Mouse (Mus musculus): Measurements from ENCODE around the gene Arfgap3. TPM values are rescaled to one million over a fixed set of nuclear protein-coding genes. Genes with fewer than 3 reads are reported as not detected.
A peak's percentile ranks its signal among the peaks of the same experiment; 100 is the strongest.
"Not testable (repeated sequence)": the region's sequence is repeated elsewhere in the genome, so short reads cannot be mapped to it uniquely, and the experiment has no call there.

Arfgap3 gene
- polyA plus RNA-seq, 2 experiments, result 10.1 to 15.3 TPM

GRCm38 (mm10) chr15:83382467-83382866, 32.4 kb upstream of the Arfgap3 start:
- TF ChIP-seq CTCF (IDR thresholded peaks at IDR 0.05; ENCODE audit: low read depth) (no peak), EP300 (IDR thresholded peaks at IDR 0.05; ENCODE audit: low read depth) (no peak)
- Histone ChIP-seq H3K27ac (no peak overlapping the region), H3K4me2 (ENCODE audit: low read depth) (no peak overlapping the region), H3K9ac (replicated peaks) (no peak overlapping the region), H3K4me3 (ENCODE audit: insufficient read depth in 1 of 2, low read depth in 2 of 2, low read length in 2 of 2) (no peak overlapping the region), H3K36me3 (replicated peaks; ENCODE audit: control insufficient read depth, insufficient read depth, low read depth) (peaks cover 91% of the 10 kb centered on the region), H3K9me3 (ENCODE audit: control insufficient read depth, low read length) (no peaks in the 10 kb centered on the region), H3K4me1 (replicated peaks; ENCODE audit: control insufficient read depth in 2 of 2, insufficient read depth in 2 of 2, low read length in 1 of 2) (peaks cover 7 to 11% of the 10 kb centered on the region in 2 experiments), H3K27me3 (ENCODE audit: control insufficient read depth, insufficient read depth, low read length) (no peaks in the 10 kb centered on the region)
- WGBS (ENCODE audit: insufficient replicate concordance), result 87% methylated on average over 4 of the region's 4 CpGs
- ATAC-seq (ENCODE audit: insufficient read depth), result no peak
- no peak for DNase-seq (ENCODE audit: low read depth in 3 of 3, low spot score in 3 of 3)

DNA sequence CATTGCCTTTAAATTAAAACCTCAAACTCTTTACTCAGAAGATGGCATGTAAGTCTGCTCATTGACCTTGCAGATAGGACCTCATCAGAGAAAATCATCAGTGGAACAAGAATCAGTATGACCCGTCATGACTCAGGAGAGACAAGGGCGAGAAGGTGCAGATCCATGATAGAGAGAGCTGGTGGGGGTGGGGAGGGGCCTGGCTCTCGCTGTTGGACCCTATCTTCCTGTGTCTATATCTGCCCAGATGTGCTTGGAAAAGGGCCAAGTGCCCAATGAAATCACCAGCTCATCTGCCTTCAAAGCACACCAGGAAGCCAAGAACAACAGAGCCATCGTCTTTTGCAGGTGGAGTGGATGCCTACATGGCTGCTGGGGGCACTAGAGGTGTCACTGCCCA, 27.1 kb upstream of the Arfgap3 start:
- peak; percentile 65 to 73 (median 71) for DNase-seq (ENCODE audit: low read depth in 3 of 3, low spot score in 3 of 3)

GRCm38 (mm10) chr15:83375136-83375535, 25.1 kb upstream of the Arfgap3 start:
- Histone ChIP-seq H3K27ac (peak overlapping the region; percentile 86), H3K36me3 (replicated peaks; ENCODE audit: control insufficient read depth, insufficient read depth, low read depth) (peaks cover 27% of the 10 kb centered on the region), H3K9me3 (ENCODE audit: control insufficient read depth, low read length) (no peaks in the 10 kb centered on the region), H3K4me3 (ENCODE audit: insufficient read depth in 1 of 2, low read depth in 2 of 2, low read length in 2 of 2) (peak overlapping the region in 1 of 2 experiments; percentile 31; a peak in 2 of 4 replicates), H3K27me3 (ENCODE audit: control insufficient read depth, insufficient read depth, low read length) (no peaks in the 10 kb centered on the region), H3K4me1 (replicated peaks; ENCODE audit: control insufficient read depth in 2 of 2, insufficient read depth in 2 of 2, low read length in 1 of 2) (peaks cover 27 to 45% of the 10 kb centered on the region in 2 experiments), H3K9ac (replicated peaks) (peak overlapping the region; percentile 38), H3K4me2 (ENCODE audit: low read depth) (peak overlapping the region; percentile 49)
- ATAC-seq (ENCODE audit: insufficient read depth) (peak; percentile 92), DNase-seq (ENCODE audit: low read depth in 3 of 3, low spot score in 3 of 3) (peak; percentile 76 to 80 (median 79))
- 13% methylated on average over 4 of the region's 4 CpGs for WGBS (ENCODE audit: insufficient replicate concordance)
- TF ChIP-seq EP300 (IDR thresholded peaks at IDR 0.05; ENCODE audit: low read depth), result peak; percentile 90
- peak; percentile 89 for TF ChIP-seq CTCF (IDR thresholded peaks at IDR 0.05; ENCODE audit: low read depth)

More for the DNA sequence above, 27.1 kb upstream of the Arfgap3 start:
- Histone ChIP-seq H3K27me3 (ENCODE audit: control insufficient read depth, insufficient read depth, low read length) (no peaks in the 10 kb centered on the region), H3K36me3 (replicated peaks; ENCODE audit: control insufficient read depth, insufficient read depth, low read depth) (peaks cover 44% of the 10 kb centered on the region), H3K4me3 (ENCODE audit: insufficient read depth in 1 of 2, low read depth in 2 of 2, low read length in 2 of 2) (no peak overlapping the region), H3K9ac (replicated peaks) (no peak overlapping the region), H3K9me3 (ENCODE audit: control insufficient read depth, low read length) (no peaks in the 10 kb centered on the region), H3K4me1 (replicated peaks; ENCODE audit: control insufficient read depth in 2 of 2, insufficient read depth in 2 of 2, low read length in 1 of 2) (peaks cover 27 to 45% of the 10 kb centered on the region in 2 experiments), H3K27ac (peak overlapping the region; percentile 77), H3K4me2 (ENCODE audit: low read depth) (peak overlapping the region; percentile 4)
- no peak for TF ChIP-seq CTCF (IDR thresholded peaks at IDR 0.05; ENCODE audit: low read depth)
- peak; percentile 89 for TF ChIP-seq EP300 (IDR thresholded peaks at IDR 0.05; ENCODE audit: low read depth)
- peak; percentile 68 for ATAC-seq (ENCODE audit: insufficient read depth)
- 16% methylated on average over 4 of the region's 4 CpGs for WGBS (ENCODE audit: insufficient replicate concordance)

DNA sequence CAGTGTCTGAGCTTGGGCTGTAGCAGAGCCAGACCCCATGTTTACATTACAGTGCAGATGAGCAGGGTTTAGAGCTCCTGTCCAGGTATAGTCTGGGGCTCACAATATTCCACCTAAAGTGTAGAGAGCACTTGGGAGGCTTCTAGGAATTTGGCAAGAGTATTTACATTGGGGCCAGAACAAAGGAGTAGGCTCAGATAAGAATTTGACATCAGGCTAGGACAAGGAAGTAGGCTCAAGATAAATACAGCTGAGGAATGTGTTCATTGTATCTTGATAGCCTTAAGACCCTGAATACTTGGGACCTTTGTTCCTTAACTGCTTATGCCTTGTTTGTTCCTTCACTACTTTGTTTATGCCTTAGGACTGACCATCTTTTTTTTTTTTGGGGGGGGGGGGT, 24.0 kb upstream of the Arfgap3 start:
- Histone ChIP-seq H3K27ac (no peak overlapping the region), H3K4me3 (ENCODE audit: insufficient read depth in 1 of 2, low read depth in 2 of 2, low read length in 2 of 2) (no peak overlapping the region), H3K4me1 (replicated peaks; ENCODE audit: control insufficient read depth in 2 of 2, insufficient read depth in 2 of 2, low read length in 1 of 2) (peaks cover 27 to 45% of the 10 kb centered on the region in 2 experiments), H3K4me2 (ENCODE audit: low read depth) (no peak overlapping the region), H3K9me3 (ENCODE audit: control insufficient read depth, low read length) (no peaks in the 10 kb centered on the region), H3K27me3 (ENCODE audit: control insufficient read depth, insufficient read depth, low read length) (no peaks in the 10 kb centered on the region), H3K9ac (replicated peaks) (no peak overlapping the region), H3K36me3 (replicated peaks; ENCODE audit: control insufficient read depth, insufficient read depth, low read depth) (peaks cover 18% of the 10 kb centered on the region)
- TF ChIP-seq CTCF (IDR thresholded peaks at IDR 0.05; ENCODE audit: low read depth) (no peak), EP300 (IDR thresholded peaks at IDR 0.05; ENCODE audit: low read depth) (no peak)
- DNase-seq (ENCODE audit: low read depth in 3 of 3, low spot score in 3 of 3) (no peak), ATAC-seq (ENCODE audit: insufficient read depth) (no peak)

- WGBS (ENCODE audit: insufficient replicate concordance), result 68% methylated on average over 4 of the region's 4 CpGs
- peak; percentile 17; the same call in 1 of the 2 replicates for TF ChIP-seq CTCF (IDR thresholded peaks at IDR 0.05; ENCODE audit: low read depth)
- H3K9me3 ChIP-seq (ENCODE audit: control insufficient read depth, low read length); DNase-seq (ENCODE audit: low read depth in 3 of 3, low spot score in 3 of 3); H3K27ac ChIP-seq; ATAC-seq (ENCODE audit: insufficient read depth); H3K9ac ChIP-seq (replicated peaks); H3K4me3 ChIP-seq (ENCODE audit: insufficient read depth in 1 of 2, low read depth in 2 of 2, low read length in 2 of 2); H3K36me3 ChIP-seq (replicated peaks; ENCODE audit: control insufficient read depth, insufficient read depth, low read depth); H3K27me3 ChIP-seq (ENCODE audit: control insufficient read depth, insufficient read depth, low read length); H3K4me2 ChIP-seq (ENCODE audit: low read depth): not testable (repeated sequence)
- peaks cover 21 to 26% of the 10 kb centered on the region in 2 experiments for H3K4me1 ChIP-seq (replicated peaks; ENCODE audit: control insufficient read depth in 2 of 2, insufficient read depth in 2 of 2, low read length in 1 of 2)
Measured at GRCm38 (mm10) chr15:83368702-83369101, 18.7 kb upstream of the Arfgap3 start.

Data from liver, embryonic 14.5 days (tissue).